Mouse (Mus musculus) lung, postnatal 0 days (tissue): Measurements from ENCODE around the gene Pcolce2.

ENCODE experiments used
- CTCF ChIP-seq: IDR thresholded peaks from 2 replicates; pipeline ENCODE4 v1.5.1; 2016; ENCODE audit warnings: antibody characterized with exemption, mild to moderate bottlenecking
- EP300 ChIP-seq: IDR thresholded peaks from 2 replicates; pipeline ENCODE4 v1.6.1; 2016; ENCODE audit warnings: antibody characterized with exemption, mild to moderate bottlenecking, control low read depth

DNA sequence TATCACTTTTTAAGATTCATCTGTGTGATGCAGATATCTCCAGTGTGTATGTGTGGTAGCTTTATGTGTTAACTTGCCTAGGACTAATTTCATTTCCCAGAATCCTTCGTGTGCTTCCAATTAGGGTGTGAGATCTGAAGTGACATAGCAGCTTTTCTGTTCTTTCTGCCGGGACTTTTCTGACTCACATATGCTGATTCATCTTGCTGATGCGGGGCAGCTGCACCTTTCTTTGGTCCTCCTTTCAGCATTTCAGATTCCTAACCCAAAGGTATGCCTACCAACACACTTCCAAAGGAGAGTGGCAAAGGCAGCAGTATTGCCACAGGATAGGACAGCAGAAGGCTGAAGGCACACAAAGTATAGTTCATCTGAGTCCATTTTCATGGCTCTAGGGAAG lies 66.7 kb downstream of the Pcolce2 start:
- TF ChIP-seq CTCF, result no peak
- no peak for TF ChIP-seq EP300
